Mouse (Mus musculus): Measurements from ENCODE around the gene Tex9. TPM values are rescaled to one million over a fixed set of nuclear protein-coding genes. Genes with fewer than 3 reads are reported as not detected.
"Not testable (repeated sequence)": the region's sequence is repeated elsewhere in the genome, so short reads cannot be mapped to it uniquely, and the experiment has no call there.

Gene Tex9
- polyA plus RNA-seq, 1 experiment, result 4.6 TPM

DNA sequence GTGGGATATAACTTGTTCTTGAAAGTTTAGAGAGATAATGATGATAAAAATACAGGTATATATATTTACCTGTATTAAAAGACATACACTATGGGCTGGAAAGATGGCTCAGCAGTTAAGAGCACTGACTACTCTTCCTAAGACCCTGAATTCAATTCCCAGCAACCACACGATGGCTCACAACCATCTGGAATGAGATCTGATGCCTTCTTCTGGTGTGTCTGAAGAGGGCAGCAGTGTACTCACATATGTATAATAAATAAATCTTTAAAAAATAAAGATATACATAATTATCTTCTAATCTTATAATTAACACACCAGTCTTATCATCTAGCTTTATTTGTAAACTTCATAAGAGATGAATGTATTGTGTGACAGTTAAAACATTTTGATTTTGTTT is 35.6 kb downstream of the Tex9 start:
- Histone ChIP-seq H3ac (ENCODE audit: control insufficient read depth, insufficient read length, low read depth) (no peak overlapping the region), H3K36me3 (ENCODE audit: control insufficient read depth, insufficient read depth) (peaks cover 22% of the 10 kb centered on the region), H3K4me3 (ENCODE audit: insufficient read depth, poor library complexity, severe bottlenecking) (no peak overlapping the region), H3K79me2 (ENCODE audit: control insufficient read depth, insufficient read depth) (no peaks in the 10 kb centered on the region), H3K79me3 (ENCODE audit: low read depth) (no peaks in the 10 kb centered on the region), H3K27me3 (ENCODE audit: control insufficient read depth, insufficient read depth, insufficient read length) (no peaks in the 10 kb centered on the region)
- no peak for TF ChIP-seq MAX (IDR thresholded peaks at IDR 0.05)
- TF ChIP-seq FOSL1 (IDR thresholded peaks at IDR 0.05; ENCODE audit: insufficient read depth, low read length, poor library complexity, severe bottlenecking), result no peak
- TF ChIP-seq MYOG (IDR thresholded peaks at IDR 0.05; ENCODE audit: control insufficient read depth, extremely low read depth, insufficient read length), result no peak
- TF ChIP-seq CTCF (IDR thresholded peaks at IDR 0.05; ENCODE audit: control insufficient read depth, insufficient read depth, insufficient read length), result no peak
- TF ChIP-seq USF1 (IDR thresholded peaks at IDR 0.05; ENCODE audit: low read depth), result no peak
- no peak for TF ChIP-seq CEBPB (IDR thresholded peaks at IDR 0.05; ENCODE audit: low read depth)
- TF ChIP-seq MYOD1 (IDR thresholded peaks at IDR 0.05; ENCODE audit: control insufficient read depth, insufficient read length, low read depth), result no peak

DNA sequence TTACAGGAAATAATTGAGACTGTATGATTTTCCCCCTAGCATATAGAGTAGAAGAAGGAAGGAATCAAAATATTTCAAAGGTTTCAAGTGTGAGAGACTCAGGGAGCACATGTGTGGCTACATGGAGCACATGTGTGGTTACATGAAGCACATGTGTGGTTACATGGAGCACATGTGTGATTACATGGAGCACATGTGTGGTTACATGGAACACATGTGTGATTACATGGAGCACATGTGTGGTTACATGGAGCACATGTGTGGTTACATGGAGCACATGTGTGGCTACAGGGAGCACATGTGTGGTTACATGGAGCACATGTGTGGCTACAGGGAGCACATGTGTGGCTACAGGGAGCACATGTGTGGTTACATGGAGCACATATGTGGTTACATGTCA is 37.7 kb downstream of the Tex9 start:
- not testable (repeated sequence) for H3K79me3 ChIP-seq (ENCODE audit: low read depth); H3K4me3 ChIP-seq (ENCODE audit: insufficient read depth, poor library complexity, severe bottlenecking); H3K27me3 ChIP-seq (ENCODE audit: control insufficient read depth, insufficient read depth, insufficient read length); H3ac ChIP-seq (ENCODE audit: control insufficient read depth, insufficient read length, low read depth); H3K79me2 ChIP-seq (ENCODE audit: control insufficient read depth, insufficient read depth)
- H3K36me3 ChIP-seq (ENCODE audit: control insufficient read depth, insufficient read depth), result peaks cover 17% of the 10 kb centered on the region

DNA sequence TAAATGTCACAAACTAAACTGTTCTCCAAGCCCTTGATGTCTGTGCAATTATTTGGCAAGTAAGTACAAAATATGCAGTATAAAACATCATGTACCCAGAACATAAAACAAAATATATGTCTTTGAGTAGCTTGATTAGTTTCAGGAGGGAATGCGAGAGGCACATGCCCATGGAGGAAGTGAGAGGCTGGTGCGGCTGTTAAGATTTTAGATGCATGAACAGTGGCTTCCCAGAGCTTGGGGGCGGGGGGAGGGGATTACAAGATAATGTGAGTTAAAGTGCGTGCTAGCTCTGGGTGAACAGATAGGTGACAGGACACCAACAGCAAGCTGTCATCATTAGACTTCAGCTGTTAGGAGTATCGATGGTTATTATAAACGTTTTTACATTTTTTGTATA is 40.9 kb downstream of the Tex9 start:
- H3K4me3 ChIP-seq (ENCODE audit: insufficient read depth, poor library complexity, severe bottlenecking), result no peak overlapping the region
- no peaks in the 10 kb centered on the region for H3K79me2 ChIP-seq (ENCODE audit: control insufficient read depth, insufficient read depth)
- H3K27me3 ChIP-seq (ENCODE audit: control insufficient read depth, insufficient read depth, insufficient read length), result no peaks in the 10 kb centered on the region
- no peaks in the 10 kb centered on the region for H3K79me3 ChIP-seq (ENCODE audit: low read depth)
- H3K36me3 ChIP-seq (ENCODE audit: control insufficient read depth, insufficient read depth), result no peaks in the 10 kb centered on the region
- H3ac ChIP-seq (ENCODE audit: control insufficient read depth, insufficient read length, low read depth), result no peak overlapping the region
- TF ChIP-seq FOSL1 (IDR thresholded peaks at IDR 0.05; ENCODE audit: insufficient read depth, low read length, poor library complexity, severe bottlenecking) (no peak), CEBPB (IDR thresholded peaks at IDR 0.05; ENCODE audit: low read depth) (no peak), MYOG (IDR thresholded peaks at IDR 0.05; ENCODE audit: control insufficient read depth, extremely low read depth, insufficient read length) (no peak), MAX (IDR thresholded peaks at IDR 0.05) (no peak), MYOD1 (IDR thresholded peaks at IDR 0.05; ENCODE audit: control insufficient read depth, insufficient read length, low read depth) (no peak), USF1 (IDR thresholded peaks at IDR 0.05; ENCODE audit: low read depth) (no peak), CTCF (IDR thresholded peaks at IDR 0.05; ENCODE audit: control insufficient read depth, insufficient read depth, insufficient read length) (no peak)

DNA sequence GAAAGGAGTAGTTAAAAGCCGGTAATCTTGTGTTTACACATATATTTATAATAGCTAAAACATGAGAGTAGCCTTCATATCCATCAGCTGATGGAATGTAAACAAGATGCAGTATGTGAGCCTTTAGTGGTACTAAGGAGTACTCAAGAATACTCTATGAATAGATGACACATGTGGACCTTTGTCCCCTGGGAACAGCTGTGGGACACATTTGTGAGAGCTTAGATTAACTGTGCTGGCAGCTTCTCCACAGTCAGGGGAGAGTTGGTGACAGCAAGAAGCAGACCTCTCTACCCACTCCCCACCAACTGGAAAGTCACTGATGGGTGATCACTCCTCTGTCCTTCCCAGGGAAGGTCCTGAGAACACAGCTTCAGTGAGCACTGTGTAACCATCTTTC is 41.6 kb downstream of the Tex9 start:
- no peaks in the 10 kb centered on the region for H3K27me3 ChIP-seq (ENCODE audit: control insufficient read depth, insufficient read depth, insufficient read length)
- H3ac ChIP-seq (ENCODE audit: control insufficient read depth, insufficient read length, low read depth), result no peak overlapping the region
- H3K4me3 ChIP-seq (ENCODE audit: insufficient read depth, poor library complexity, severe bottlenecking), result no peak overlapping the region
- no peaks in the 10 kb centered on the region for H3K79me3 ChIP-seq (ENCODE audit: low read depth)
- TF ChIP-seq MAX (IDR thresholded peaks at IDR 0.05), result no peak
- TF ChIP-seq MYOG (IDR thresholded peaks at IDR 0.05; ENCODE audit: control insufficient read depth, extremely low read depth, insufficient read length), result no peak
- no peaks in the 10 kb centered on the region for H3K79me2 ChIP-seq (ENCODE audit: control insufficient read depth, insufficient read depth)
- H3K36me3 ChIP-seq (ENCODE audit: control insufficient read depth, insufficient read depth), result no peaks in the 10 kb centered on the region

DNA sequence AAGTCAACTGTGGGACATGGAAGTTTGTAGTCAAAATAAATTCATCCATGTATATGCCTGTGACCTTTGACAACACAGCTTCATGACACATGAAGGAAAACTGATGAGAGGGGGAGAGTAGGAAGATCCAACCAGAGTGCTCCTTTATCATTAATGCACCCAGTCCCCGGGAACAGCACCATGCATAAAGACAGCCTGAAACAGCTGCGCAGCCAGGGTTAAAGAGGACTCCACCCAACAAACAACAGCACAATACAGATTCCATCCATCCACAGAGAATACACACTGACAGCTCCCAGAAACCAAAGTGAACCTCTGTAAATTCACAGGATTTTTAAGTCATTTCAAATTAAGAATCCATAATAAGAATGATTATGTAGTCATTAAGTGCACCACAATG is 42.2 kb downstream of the Tex9 start:
- no peak overlapping the region for H3ac ChIP-seq (ENCODE audit: control insufficient read depth, insufficient read length, low read depth)
- H3K79me3 ChIP-seq (ENCODE audit: low read depth), result no peaks in the 10 kb centered on the region
- H3K4me3 ChIP-seq (ENCODE audit: insufficient read depth, poor library complexity, severe bottlenecking), result no peak overlapping the region
- no peaks in the 10 kb centered on the region for H3K79me2 ChIP-seq (ENCODE audit: control insufficient read depth, insufficient read depth)
- no peaks in the 10 kb centered on the region for H3K27me3 ChIP-seq (ENCODE audit: control insufficient read depth, insufficient read depth, insufficient read length)
- TF ChIP-seq MYOG (IDR thresholded peaks at IDR 0.05; ENCODE audit: control insufficient read depth, extremely low read depth, insufficient read length) (no peak), MYOD1 (IDR thresholded peaks at IDR 0.05; ENCODE audit: control insufficient read depth, insufficient read length, low read depth) (no peak), USF1 (IDR thresholded peaks at IDR 0.05; ENCODE audit: low read depth) (no peak), CEBPB (IDR thresholded peaks at IDR 0.05; ENCODE audit: low read depth) (no peak), FOSL1 (IDR thresholded peaks at IDR 0.05; ENCODE audit: insufficient read depth, low read length, poor library complexity, severe bottlenecking) (no peak), MAX (IDR thresholded peaks at IDR 0.05) (no peak), CTCF (IDR thresholded peaks at IDR 0.05; ENCODE audit: control insufficient read depth, insufficient read depth, insufficient read length) (no peak)
- H3K36me3 ChIP-seq (ENCODE audit: control insufficient read depth, insufficient read depth), result no peaks in the 10 kb centered on the region

DNA sequence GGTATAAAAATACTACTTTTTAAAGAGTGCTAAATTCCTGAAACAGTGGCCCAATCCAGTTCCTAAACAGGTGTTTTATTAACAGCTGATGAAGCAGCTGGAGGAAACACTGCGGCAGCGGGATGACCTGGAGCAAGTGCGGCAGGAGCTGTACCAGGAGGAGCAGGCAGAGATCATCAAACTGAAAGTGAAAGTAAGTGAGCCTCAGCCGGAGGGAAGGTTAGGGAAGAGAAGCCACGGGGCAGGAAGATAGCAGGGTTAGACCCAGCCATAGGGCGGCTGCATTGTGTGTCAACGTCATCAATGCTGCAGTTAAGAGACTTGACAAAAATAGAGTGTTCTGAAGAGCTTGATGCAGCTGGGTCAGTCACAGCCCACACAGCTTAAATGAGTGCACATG is 42.6 kb downstream of the Tex9 start:
- no peaks in the 10 kb centered on the region for H3K36me3 ChIP-seq (ENCODE audit: control insufficient read depth, insufficient read depth)
- no peaks in the 10 kb centered on the region for H3K27me3 ChIP-seq (ENCODE audit: control insufficient read depth, insufficient read depth, insufficient read length)
- H3K79me2 ChIP-seq (ENCODE audit: control insufficient read depth, insufficient read depth), result no peaks in the 10 kb centered on the region
- H3ac ChIP-seq (ENCODE audit: control insufficient read depth, insufficient read length, low read depth), result no peak overlapping the region
- H3K4me3 ChIP-seq (ENCODE audit: insufficient read depth, poor library complexity, severe bottlenecking), result no peak overlapping the region
- TF ChIP-seq USF1 (IDR thresholded peaks at IDR 0.05; ENCODE audit: low read depth) (no peak), MAX (IDR thresholded peaks at IDR 0.05) (no peak), MYOD1 (IDR thresholded peaks at IDR 0.05; ENCODE audit: control insufficient read depth, insufficient read length, low read depth) (no peak), FOSL1 (IDR thresholded peaks at IDR 0.05; ENCODE audit: insufficient read depth, low read length, poor library complexity, severe bottlenecking) (no peak), CTCF (IDR thresholded peaks at IDR 0.05; ENCODE audit: control insufficient read depth, insufficient read depth, insufficient read length) (no peak), MYOG (IDR thresholded peaks at IDR 0.05; ENCODE audit: control insufficient read depth, extremely low read depth, insufficient read length) (no peak), CEBPB (IDR thresholded peaks at IDR 0.05; ENCODE audit: low read depth) (no peak)
- H3K79me3 ChIP-seq (ENCODE audit: low read depth), result no peaks in the 10 kb centered on the region
